Mouse (Mus musculus) ES-Bruce4 (cell line): ENCODE measurements around the gene Imp4. TPM values are rescaled to one million over a fixed set of nuclear protein-coding genes. Genes with fewer than 3 reads are reported as not detected.

Source experiments
- H3K27ac ChIP-seq: 2 replicates; pipeline ENCODE4 v1.5.1; 2012; ENCODE audit warnings: low read length, inconsistent platforms; ENCODE audit not compliant: insufficient read depth
- H3K27me3 ChIP-seq: 2 replicates; pipeline ENCODE4 v1.6.1; 2012; ENCODE audit warnings: mild to moderate bottlenecking, low read length, inconsistent platforms; ENCODE audit not compliant: control insufficient read depth, poor library complexity, insufficient read depth, severe bottlenecking
- H3K36me3 ChIP-seq: 2 replicates; pipeline ENCODE4 v1.6.1; 2012; ENCODE audit warnings: inconsistent platforms, mild to moderate bottlenecking, low read length, moderate library complexity; ENCODE audit not compliant: control insufficient read depth, poor library complexity, insufficient read depth, severe bottlenecking
- H3K4me1 ChIP-seq: one replicate; pipeline ENCODE4 v1.8.1; 2011; ENCODE audit warnings: low read length; ENCODE audit not compliant: control insufficient read depth, insufficient read depth
- H3K4me3 ChIP-seq: 2 replicates; pipeline ENCODE4 v1.5.1; 2011; ENCODE audit warnings: low read depth, mild to moderate bottlenecking, low read length
- H3K9ac ChIP-seq: 2 replicates; pipeline ENCODE4 v1.6.1; 2012; ENCODE audit warnings: low read depth, mild to moderate bottlenecking, inconsistent platforms; ENCODE audit not compliant: poor library complexity, severe bottlenecking
- H3K9me3 ChIP-seq: replicated peaks from 2 replicates; pipeline ENCODE4 v1.6.1; 2012; ENCODE audit warnings: mild to moderate bottlenecking, low read length, inconsistent platforms; ENCODE audit not compliant: control insufficient read depth, poor library complexity, insufficient read depth, severe bottlenecking
- CTCF ChIP-seq: IDR thresholded peaks from one replicate; pipeline ENCODE4 v1.8.1; 2011; ENCODE audit warnings: low read depth, low read length
- EP300 ChIP-seq: IDR thresholded peaks from 2 replicates; pipeline ENCODE4 v1.6.1; 2011; ENCODE audit warnings: low read depth, low read length; ENCODE audit not compliant: insufficient read depth
- POLR2A ChIP-seq: IDR thresholded peaks from one replicate; pipeline ENCODE4 v1.8.1; 2011; ENCODE audit warnings: low read length; ENCODE audit not compliant: insufficient read depth
- polyA plus RNA-seq: library from polyadenylated mRNA; stranded (reverse); fragments of >200 nt; gene quantifications from 2 replicates; pipeline ENCODE4 v1.2.4, GENCODE M21; 2011; ENCODE audit warnings: low read depth; ENCODE audit not compliant: missing spikeins, insufficient read depth, insufficient read length

Imp4 gene
- polyA plus RNA-seq, 1 experiment = 49.2 TPM

DNA sequence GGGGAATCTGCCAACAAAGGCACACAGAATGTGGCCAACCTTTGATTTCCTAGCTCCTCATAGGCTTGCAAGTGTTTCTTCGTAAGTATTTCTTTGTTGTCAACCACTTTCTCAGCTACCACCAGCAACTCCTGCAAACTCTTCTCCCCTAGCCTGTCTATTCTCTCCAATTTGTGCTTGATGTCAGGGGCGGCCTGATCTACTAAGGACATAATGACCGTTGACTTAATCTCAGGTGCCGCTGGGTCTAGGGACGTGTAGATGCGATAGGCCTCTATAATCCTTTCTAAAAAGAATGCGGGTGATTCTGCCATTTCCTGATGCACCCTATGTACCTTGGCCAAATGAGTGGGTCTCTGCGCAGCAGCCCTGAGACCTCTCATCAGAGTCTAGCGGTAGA, 8.2 kb upstream of the Imp4 start:
- no peaks in the 10 kb centered on the region for H3K4me1 ChIP-seq
- H3K9ac ChIP-seq = no peak overlapping the region
- peaks cover 32% of the 10 kb centered on the region for H3K9me3 ChIP-seq
- no peak overlapping the region for H3K4me3 ChIP-seq
- H3K27ac ChIP-seq = no peak overlapping the region
- no peaks in the 10 kb centered on the region for H3K36me3 ChIP-seq
- no peak for TF ChIP-seq POLR2A
- no peak for TF ChIP-seq CTCF
- no peak for TF ChIP-seq EP300
- no peaks in the 10 kb centered on the region for H3K27me3 ChIP-seq

DNA sequence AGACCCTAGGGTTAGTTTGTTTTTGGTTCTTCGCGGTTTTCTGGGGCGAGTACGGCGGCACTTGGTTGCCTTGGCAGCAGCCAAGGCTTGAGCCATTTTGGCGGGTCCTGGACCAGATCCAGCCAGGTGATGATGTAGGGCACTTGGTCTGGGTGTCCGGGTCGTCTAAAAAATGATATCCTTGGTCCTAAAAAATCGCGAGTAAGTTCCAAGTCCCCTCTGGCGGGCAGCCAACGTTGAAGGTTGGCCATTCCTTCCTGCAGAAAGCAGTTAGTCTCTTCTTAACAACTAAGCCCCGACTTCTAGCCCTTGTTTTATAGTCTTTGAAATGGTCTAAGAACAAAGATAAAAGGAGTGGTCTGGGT, 7.3 kb upstream of the Imp4 start:
- H3K4me3 ChIP-seq = peak overlapping the region; percentile 33
- H3K27me3 ChIP-seq = no peaks in the 10 kb centered on the region
- H3K36me3 ChIP-seq = no peaks in the 10 kb centered on the region
- peaks cover 24% of the 10 kb centered on the region for H3K9me3 ChIP-seq
- no peak for TF ChIP-seq POLR2A
- no peak for TF ChIP-seq EP300
- no peak for TF ChIP-seq CTCF
- H3K4me1 ChIP-seq = no peaks in the 10 kb centered on the region
- H3K9ac ChIP-seq = peak overlapping the region; percentile 78
- no peak overlapping the region for H3K27ac ChIP-seq

DNA sequence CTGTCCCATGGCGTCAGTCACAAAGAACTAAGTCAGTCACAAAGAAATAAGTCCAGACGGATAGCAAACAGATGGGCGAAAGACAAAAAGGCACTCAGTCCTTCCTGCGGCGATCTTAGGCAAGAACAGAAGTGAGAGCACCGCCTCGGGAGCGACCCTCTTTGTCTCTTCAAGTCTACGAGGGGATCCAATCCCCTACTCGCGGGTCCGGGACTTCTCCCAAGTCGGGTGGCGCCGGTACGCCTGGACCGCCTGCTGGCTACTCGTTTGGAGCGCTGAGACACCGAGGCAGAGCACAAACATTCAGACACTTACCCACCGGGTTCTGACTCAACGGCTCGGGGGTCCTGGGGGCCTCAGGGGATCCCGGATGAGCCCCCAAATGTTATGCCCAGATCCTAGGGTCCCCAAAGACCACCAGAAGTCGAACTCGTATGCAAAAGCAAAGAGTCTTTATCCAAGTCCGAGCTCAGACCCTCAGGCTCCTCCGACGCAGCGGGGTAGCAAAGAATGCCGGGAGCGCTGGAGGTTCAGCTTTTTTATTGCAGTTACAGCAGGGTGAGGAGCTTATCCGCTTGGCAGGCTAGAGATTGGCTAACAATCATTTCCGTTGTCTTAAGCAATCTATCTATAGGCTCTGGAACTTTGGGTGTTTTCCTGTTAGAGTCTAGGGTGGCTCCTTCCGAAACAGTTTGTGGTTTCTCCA, 6.7 kb upstream of the Imp4 start:
- peak overlapping the region; percentile 59 for H3K27ac ChIP-seq
- no peaks in the 10 kb centered on the region for H3K4me1 ChIP-seq
- peak overlapping the region; percentile 70 for H3K4me3 ChIP-seq
- no peaks in the 10 kb centered on the region for H3K27me3 ChIP-seq
- peaks cover 24% of the 10 kb centered on the region for H3K9me3 ChIP-seq
- peak overlapping the region; percentile 78 for H3K9ac ChIP-seq
- TF ChIP-seq CTCF (no peak), POLR2A (no peak), EP300 (0 out of 2 replicates have a peak, but pooled peaks have one; percentile 23)
- H3K36me3 ChIP-seq = no peaks in the 10 kb centered on the region

DNA sequence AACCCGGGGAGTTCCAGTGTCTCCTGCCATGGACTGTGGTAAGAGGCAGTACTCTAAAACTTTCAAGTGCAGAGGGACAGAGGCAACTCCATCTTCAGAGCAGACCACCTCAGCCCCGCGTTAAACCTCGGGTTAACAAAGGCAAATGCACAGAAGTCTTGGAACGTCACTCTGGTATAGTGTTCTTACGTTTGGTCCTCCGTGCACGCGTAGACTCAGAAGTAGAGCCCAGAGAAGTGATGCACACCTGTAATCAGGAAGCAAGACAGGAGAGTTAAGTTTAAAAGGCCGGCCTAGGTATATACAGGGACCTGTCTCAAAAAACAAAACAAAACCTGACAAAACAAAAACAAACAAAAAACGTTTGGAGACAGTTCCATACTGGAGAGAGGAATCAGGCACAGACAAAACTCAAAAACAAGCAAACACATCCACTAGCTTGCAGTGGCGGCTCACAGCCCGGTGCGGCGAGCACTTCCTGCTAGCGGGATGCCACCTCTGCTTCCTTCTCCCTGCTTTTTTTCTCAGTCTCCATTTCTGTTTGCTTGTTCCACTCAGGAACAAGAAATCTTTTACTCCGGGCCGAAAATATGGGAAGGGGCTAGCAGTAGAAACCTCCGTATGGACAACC, 5.6 kb upstream of the Imp4 start:
- Histone ChIP-seq H3K27me3 (no peaks in the 10 kb centered on the region), H3K27ac (0 out of 2 replicates have a peak overlapping the region, but pooled peaks have one; percentile 46), H3K36me3 (no peaks in the 10 kb centered on the region), H3K9me3 (peaks cover 24% of the 10 kb centered on the region), H3K4me3 (peak overlapping the region; percentile 75), H3K9ac (peak overlapping the region; percentile 78), H3K4me1 (no peaks in the 10 kb centered on the region)
- no peak for TF ChIP-seq EP300
- TF ChIP-seq POLR2A = no peak
- no peak for TF ChIP-seq CTCF

DNA sequence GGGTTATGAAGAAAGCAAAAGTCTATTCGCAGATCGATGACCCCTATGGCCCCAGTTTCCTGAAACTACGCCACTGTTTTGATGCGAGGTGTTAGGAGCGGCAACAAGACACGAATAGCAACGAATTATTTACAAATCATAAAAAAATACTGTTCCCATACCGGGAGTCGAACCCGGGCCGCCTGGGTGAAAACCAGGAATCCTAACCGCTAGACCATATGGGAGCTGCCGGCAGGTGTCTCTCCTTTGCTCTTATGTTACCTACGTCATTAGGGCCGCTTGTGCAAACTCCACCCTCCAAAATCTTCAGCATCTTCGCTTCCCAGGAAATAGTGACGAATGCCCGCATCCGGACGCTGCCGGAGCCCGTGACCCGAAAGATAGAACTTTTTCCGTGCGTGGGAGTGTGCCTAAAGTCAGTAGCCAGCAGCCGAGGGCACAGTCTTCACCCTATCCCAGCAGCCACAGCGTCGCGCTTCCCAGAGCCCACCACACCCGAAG, 4.9 kb upstream of the Imp4 start:
- no peaks in the 10 kb centered on the region for H3K36me3 ChIP-seq
- H3K9me3 ChIP-seq = peaks cover 19% of the 10 kb centered on the region
- H3K4me1 ChIP-seq = no peaks in the 10 kb centered on the region
- TF ChIP-seq EP300 = 0 out of 2 replicates have a peak, but pooled peaks have one; percentile 24
- no peak for TF ChIP-seq POLR2A
- TF ChIP-seq CTCF = no peak
- H3K27ac ChIP-seq = peak overlapping the region; percentile 47; the same call in 1 of the 2 replicates
- peak overlapping the region; percentile 100 for H3K4me3 ChIP-seq
- peak overlapping the region; percentile 78 for H3K9ac ChIP-seq
- no peaks in the 10 kb centered on the region for H3K27me3 ChIP-seq
